Mouse (Mus musculus) forebrain, embryonic 10.5 days (tissue): ENCODE results near the gene Bub1b. TPM values are rescaled to one million over a fixed set of nuclear protein-coding genes. Genes with fewer than 3 reads are reported as not detected.
A peak's percentile ranks its signal among the peaks of the same experiment; 100 is the strongest.

Experiments
- DNase-seq: peaks from one replicate; pipeline ENCODE4 v3.0.0-alpha.2; 2017; ENCODE audit warnings: low spot score; ENCODE audit errors: extremely low spot score
- H3K27ac ChIP-seq: fragments of 300-500 bp; sonication (generic); 2 replicates; pipeline ENCODE4 v1.5.1; 2016; ENCODE audit warnings: mild to moderate bottlenecking
- H3K27me3 ChIP-seq: fragments of 300-500 bp; sonication (generic); 2 replicates; pipeline ENCODE4 v1.6.1; 2016; ENCODE audit warnings: mild to moderate bottlenecking; ENCODE audit not compliant: poor library complexity, severe bottlenecking
- H3K36me3 ChIP-seq: fragments of 300-500 bp; sonication (generic); replicated peaks from 2 replicates; pipeline ENCODE4 v1.6.1; 2016; ENCODE audit warnings: mild to moderate bottlenecking, moderate library complexity
- H3K4me1 ChIP-seq: fragments of 300-500 bp; sonication (generic); 2 replicates; pipeline ENCODE4 v1.6.1; 2016
- H3K4me3 ChIP-seq: fragments of 300-500 bp; sonication (generic); 2 replicates; pipeline ENCODE4 v1.5.1; 2016; ENCODE audit warnings: mild to moderate bottlenecking, moderate library complexity
- H3K9me3 ChIP-seq: fragments of 300-500 bp; sonication (generic); 2 replicates; pipeline ENCODE4 v1.6.1; 2016; ENCODE audit warnings: mild to moderate bottlenecking, moderate library complexity
- WGBS: fragments of 180-500 bp; shearing (Covaris S2); methylation state at CpG from one replicate; pipeline ENCODE4 v1.1.7; 2016; 5-methylcytosine and 5-hydroxymethylcytosine counted together
- polyA plus RNA-seq: library from polyadenylated mRNA; unstranded; fragments of >200 nt; fragmentation: Nextera tagmentation; extraction: Ambion mirVana; gene quantifications from 2 replicates; pipeline ENCODE4 v1.2.1, GENCODE M21; 2016

Bub1b gene
- polyA plus RNA-seq, 1 experiment from 2014 or later = 168 TPM

DNA sequence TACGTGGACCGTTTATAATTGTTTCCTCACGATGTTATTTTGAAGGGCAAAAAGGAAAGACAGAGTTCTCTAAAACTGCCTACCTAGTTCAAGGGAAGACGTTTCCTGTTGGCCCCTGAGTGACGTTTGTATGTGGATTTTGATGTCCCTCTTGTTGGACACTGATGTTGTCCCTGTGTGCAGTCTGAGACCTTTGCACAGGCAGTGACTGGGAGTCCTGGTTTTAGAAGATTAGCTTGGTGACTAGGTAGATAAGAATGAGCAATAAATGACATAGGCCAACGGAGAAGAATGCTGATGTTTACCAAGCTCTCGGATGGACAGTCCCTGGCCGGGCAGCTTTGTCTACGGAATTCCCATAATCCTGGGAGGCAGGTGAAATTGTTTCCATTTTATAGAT lies 63.9 kb downstream of the Bub1b start:
- Histone ChIP-seq H3K4me3 (no peak overlapping the region), H3K27ac (no peak overlapping the region), H3K4me1 (peaks cover 49% of the 10 kb centered on the region), H3K9me3 (no peaks in the 10 kb centered on the region), H3K27me3 (peaks cover 63% of the 10 kb centered on the region), H3K36me3 (no peaks in the 10 kb centered on the region)
- DNase-seq = no peak
- WGBS = 85% methylated on average over 9 of the region's 9 CpGs

DNA sequence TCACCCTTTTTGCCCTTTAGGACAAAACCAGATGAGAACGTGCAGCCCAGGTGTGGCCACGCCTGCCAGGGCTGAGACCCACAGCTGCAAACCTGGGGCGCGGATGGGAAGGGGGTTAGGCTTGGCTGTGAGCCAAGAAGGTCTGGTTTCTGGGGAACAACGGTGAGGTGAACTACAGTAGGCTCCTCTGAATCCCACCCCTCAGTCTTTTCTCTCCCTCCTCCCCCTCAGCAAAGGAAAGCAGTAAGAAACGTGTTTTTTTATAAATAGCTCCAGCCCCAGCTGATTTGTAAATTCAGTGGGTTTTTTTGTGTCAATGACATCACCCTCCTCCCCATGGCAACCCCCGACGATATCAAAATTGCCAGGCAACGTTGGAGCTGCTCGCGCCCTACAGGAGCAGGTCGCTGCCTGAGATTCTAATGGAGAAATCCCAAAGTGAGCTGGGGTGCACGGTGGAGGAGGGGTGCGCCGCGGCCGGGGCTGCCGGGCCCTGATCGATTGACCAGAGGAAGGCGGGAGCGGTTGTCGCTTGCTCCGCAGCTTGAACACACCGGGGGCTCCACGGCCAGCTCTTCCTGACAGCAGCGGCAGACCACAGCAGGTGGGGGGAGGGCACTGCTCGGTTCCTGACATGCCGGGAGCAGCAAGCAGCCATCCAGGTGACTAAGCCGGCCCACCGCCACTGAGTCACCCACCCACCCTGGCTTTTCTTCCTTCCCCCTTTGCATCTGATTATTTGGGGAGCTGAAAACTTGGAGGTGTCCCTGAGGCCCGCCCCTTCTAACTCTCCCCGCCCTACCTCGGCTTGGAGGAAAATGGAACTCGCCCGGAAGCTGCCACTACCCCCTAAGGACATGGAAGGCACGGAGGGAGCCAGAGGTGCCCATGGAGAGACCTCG lies 65.1 kb downstream of the Bub1b start, which contains the start of gene Pak6:
Pak6 (plus strand) TSS at position 402 of the 902 bp plus-strand sequence.
- Histone ChIP-seq H3K27me3 (peaks cover 63% of the 10 kb centered on the region), H3K36me3 (no peaks in the 10 kb centered on the region), H3K4me3 (peak within 1 kb of the TSS; percentile 58), H3K4me1 (peaks cover 41% of the 10 kb centered on the region), H3K9me3 (no peaks in the 10 kb centered on the region), H3K27ac (peak within 1 kb of the TSS; percentile 75)
- WGBS = 2% methylated on average over 37 of the region's 37 CpGs
- peak; percentile 33 for DNase-seq

DNA sequence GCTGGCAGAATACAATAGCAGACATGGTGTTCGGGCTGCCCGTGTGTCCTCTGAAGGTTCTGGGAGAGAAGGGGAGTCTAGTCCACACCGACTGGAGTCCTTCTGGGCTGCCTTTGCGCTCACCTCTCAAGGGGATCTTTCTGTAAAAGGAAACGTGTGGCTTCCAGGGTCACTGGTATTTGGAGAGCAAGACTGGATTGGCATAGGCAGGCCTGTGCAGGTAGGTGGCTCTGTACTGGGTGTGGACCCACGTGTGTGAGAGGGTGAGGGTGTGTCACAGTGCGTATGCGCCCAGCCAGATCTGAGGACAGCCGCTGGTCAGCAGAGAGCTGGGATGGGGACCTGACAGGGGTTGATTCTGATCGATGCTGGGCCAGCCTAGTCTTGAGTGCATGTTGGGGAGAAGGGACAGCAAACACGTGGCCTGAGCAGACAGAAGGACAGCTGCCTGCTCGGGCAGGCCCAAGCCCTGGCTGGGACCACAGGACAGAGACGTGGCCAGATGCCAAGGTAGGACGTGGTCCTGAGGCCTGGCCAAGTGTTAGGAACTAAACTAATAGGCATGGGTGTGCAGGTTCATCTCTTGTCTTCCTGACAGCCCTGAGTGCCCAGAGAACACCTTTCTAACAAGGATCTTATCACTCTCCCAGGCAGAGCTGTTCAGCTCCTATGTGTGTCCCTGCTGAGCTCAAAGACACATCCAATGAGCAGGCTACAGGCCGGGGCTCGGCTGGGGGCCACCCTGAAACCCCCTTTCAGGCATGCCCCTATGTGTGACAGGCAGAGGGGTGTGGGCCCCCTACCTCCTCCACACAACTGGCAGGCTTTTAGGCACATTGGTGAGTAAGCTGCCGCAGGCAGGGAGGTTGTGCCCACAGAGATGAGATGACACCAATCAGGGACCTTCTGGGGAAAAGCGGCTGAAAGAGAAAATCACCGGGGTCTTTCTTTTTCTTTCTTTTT lies 66.1 kb downstream of the Bub1b start:
- peak overlapping the region; percentile 75; the same call in 1 of the 2 replicates for H3K27ac ChIP-seq
- H3K9me3 ChIP-seq = no peaks in the 10 kb centered on the region
- H3K4me3 ChIP-seq = peak overlapping the region; percentile 58
- peaks cover 63% of the 10 kb centered on the region for H3K27me3 ChIP-seq
- 49% methylated on average over 19 of the region's 19 CpGs for WGBS
- H3K4me1 ChIP-seq = peaks cover 36% of the 10 kb centered on the region
- DNase-seq = peak; percentile 21
- no peaks in the 10 kb centered on the region for H3K36me3 ChIP-seq

DNA sequence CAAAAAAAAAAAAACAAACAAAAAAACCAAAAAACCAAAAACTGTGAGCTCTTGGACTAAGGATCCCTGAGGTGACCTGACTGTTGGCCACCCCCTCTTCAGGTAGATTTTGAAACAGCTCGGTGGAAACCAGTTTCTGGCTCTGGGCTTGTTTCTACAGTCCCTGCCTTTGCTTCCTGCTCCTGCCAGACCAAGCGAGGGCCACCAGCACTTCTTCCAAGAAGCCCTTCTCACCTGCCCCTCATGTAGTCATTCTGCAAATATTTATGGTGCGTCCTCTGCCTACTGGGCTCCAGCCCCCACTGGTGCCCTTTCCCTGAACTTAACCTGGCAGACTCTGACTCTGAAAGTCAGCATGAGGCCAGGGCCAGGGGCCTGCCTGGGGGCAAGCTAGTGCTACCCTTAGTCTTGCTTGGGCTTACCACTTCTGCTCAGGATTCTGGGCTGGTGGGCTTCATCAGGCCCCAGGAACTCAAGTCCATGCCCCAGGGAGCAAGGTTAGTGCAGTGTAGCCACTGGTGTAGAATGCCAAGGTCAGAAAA lies 67.0 kb downstream of the Bub1b start:
- 63% methylated on average over 3 of the region's 3 CpGs for WGBS
- Histone ChIP-seq H3K4me3 (no peak overlapping the region), H3K36me3 (no peaks in the 10 kb centered on the region), H3K4me1 (peaks cover 34% of the 10 kb centered on the region), H3K9me3 (no peaks in the 10 kb centered on the region), H3K27ac (no peak overlapping the region), H3K27me3 (peaks cover 70% of the 10 kb centered on the region)
- DNase-seq = no peak

DNA sequence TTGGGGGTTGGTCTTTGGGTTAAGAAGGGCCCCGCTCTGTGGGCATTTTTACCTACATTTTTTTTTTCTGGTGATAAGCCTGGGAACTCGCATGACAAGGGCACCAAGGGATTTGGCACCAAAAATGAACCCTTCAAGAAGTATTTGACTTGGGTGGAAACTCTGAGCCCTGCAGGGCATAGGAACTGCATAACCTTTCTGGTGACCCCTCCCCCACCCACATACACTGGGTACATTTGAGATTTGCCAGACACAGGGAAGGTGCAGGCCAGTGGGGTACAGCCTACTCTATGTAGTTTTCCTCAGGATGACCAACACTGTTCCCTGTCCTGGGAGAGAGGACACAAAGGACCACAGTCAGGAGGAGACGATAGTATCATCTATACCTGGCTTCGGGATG lies 67.6 kb downstream of the Bub1b start:
- DNase-seq = no peak

DNA sequence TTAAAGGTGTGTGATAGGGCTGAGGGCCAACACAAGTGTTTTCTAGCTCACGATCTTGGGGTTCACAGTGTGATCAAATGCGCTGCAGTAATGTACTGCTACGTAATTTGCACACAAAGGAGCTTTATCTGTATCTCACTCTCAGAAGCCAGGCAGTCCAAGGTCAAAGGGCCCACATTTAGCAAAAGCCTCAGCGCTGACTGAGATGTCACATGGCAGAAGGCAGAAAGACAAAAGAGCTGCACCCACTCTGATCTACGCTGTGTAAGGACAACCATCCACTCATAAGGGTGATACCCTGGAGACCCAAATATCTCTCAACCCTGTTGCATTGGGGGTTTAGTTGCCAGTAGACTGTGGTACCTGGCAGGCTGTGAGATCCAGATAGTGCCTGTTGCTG lies 69.2 kb downstream of the Bub1b start:
- Histone ChIP-seq H3K27me3 (peaks cover 76% of the 10 kb centered on the region), H3K4me3 (no peak overlapping the region), H3K36me3 (no peaks in the 10 kb centered on the region), H3K9me3 (no peaks in the 10 kb centered on the region), H3K27ac (no peak overlapping the region), H3K4me1 (peaks cover 31% of the 10 kb centered on the region)
- 89% methylated on average over 5 of the region's 5 CpGs for WGBS
- DNase-seq = no peak

More for the DNA sequence above, 67.6 kb downstream of the Bub1b start:
- H3K4me1 ChIP-seq = peaks cover 31% of the 10 kb centered on the region
- H3K36me3 ChIP-seq = no peaks in the 10 kb centered on the region
- H3K27ac ChIP-seq = no peak overlapping the region
- no peaks in the 10 kb centered on the region for H3K9me3 ChIP-seq
- no peak overlapping the region for H3K4me3 ChIP-seq
- H3K27me3 ChIP-seq = peaks cover 73% of the 10 kb centered on the region
- 86% methylated on average over 4 of the region's 4 CpGs for WGBS

DNA sequence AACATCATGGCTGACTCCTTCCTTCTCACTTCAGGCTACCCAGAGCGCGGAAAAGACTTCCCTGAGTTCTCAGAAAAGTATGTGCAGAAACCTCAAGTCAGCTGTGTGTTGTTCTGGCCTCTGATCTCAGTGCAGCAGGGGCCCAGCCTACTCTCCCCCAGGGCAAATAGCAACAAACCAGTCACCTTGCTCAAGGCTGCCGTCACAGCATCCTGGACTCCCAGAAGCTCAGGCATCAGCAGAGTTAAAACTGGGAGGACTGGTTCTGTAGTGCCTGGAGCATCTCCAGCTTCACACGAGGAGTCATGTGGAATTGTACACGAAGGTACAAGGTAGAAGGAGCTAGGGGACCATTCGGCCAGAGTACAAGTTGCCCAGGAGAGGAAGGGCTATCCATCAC lies 71.2 kb downstream of the Bub1b start:
- Histone ChIP-seq H3K9me3 (no peaks in the 10 kb centered on the region), H3K4me3 (no peak overlapping the region), H3K27ac (no peak overlapping the region), H3K27me3 (peaks cover 76% of the 10 kb centered on the region), H3K36me3 (no peaks in the 10 kb centered on the region), H3K4me1 (peaks cover 23% of the 10 kb centered on the region)
- no peak for DNase-seq
- 64% methylated on average over 6 of the region's 6 CpGs for WGBS

DNA sequence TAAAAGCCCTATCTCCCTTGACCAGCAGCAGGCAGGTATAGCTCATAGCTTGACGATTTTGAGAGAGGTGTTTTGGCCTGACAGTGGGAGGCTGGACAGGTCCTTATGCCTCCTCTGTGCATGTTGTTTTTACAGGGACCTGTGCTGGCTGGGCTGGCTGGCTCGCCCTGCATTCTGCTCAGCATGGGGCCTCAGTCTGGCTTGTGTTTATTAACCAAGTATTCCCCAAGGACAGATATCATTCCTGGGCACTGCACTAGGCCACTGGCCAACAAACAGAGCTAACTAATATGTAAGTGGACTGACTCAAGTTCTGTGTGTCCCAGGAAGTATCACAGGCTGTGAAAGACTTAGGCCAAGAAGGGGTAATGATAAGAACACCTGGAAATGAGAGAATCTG lies 71.8 kb downstream of the Bub1b start:
- peaks cover 27% of the 10 kb centered on the region for H3K4me1 ChIP-seq
- H3K9me3 ChIP-seq = no peaks in the 10 kb centered on the region
- DNase-seq = no peak
- peaks cover 76% of the 10 kb centered on the region for H3K27me3 ChIP-seq
- WGBS = 48% methylated on average over 2 of the region's 2 CpGs
- H3K27ac ChIP-seq = no peak overlapping the region
- H3K36me3 ChIP-seq = no peaks in the 10 kb centered on the region
- H3K4me3 ChIP-seq = no peak overlapping the region

DNA sequence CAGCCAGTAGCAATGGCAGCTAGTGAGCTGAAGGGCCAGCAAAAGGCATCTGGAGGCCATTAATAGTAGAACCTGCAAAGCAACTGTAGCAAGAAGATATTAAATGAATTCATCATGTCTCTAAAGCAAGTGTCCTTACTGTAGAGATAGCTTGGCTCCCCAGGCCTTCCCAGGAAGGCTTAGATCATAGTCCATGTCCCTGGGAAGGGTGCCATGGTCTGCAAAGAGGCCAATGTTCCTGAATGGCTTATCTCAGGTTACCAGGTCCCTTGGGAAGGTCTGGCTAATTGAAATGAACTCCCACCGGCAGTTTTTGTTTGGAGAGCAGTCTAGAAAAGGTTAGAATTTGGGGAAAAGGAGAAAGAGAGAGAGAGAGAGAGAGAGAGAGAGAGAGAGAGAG lies 73.7 kb downstream of the Bub1b start:
- no peak overlapping the region for H3K4me3 ChIP-seq
- H3K27me3 ChIP-seq = peaks cover 77% of the 10 kb centered on the region
- no peak overlapping the region for H3K27ac ChIP-seq
- no peaks in the 10 kb centered on the region for H3K36me3 ChIP-seq
- no peak for DNase-seq
- H3K4me1 ChIP-seq = peaks cover 32% of the 10 kb centered on the region
- 81% methylated on average over 1 of the region's 1 CpGs for WGBS
- H3K9me3 ChIP-seq = no peaks in the 10 kb centered on the region

DNA sequence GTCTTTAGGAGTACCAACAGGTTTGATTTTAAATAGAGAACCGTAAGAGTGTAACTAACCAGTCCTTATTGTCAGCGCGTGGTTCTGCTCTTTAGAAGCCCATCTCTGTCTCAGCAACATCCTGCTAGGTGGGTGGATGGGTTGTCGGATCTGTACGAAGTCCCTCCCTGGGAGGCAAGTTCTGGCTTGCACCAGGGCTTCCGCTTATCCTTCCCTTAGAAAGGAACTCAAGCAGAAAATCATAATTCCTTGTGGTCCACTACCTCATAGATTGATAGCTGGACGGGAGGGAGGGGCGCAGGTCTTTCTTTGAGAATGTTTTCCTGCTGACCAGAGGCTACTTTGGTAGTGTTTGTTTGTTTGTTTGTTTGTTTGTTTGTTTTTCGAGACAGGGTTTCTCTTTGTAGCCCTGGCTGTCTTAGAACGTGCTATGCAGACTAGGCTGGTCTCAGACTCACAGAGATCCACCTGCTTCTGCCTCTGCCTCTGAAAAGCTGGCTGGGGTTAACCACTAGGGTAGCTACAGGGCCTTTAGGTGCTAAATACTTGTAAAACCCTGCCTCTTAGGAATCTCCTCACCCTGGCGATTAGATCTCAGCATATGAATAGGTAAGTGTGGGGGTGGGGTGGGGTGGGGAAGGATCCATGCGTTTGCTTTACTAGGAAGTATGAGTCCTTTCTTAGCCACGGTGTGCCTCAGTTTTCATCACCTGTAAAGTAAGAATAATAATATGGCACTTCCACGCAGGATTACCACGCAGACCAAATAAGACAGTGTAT lies 75.9 kb downstream of the Bub1b start:
- H3K4me1 ChIP-seq = peaks cover 43% of the 10 kb centered on the region
- no peak overlapping the region for H3K27ac ChIP-seq
- H3K9me3 ChIP-seq = no peaks in the 10 kb centered on the region
- no peaks in the 10 kb centered on the region for H3K36me3 ChIP-seq
- no peak overlapping the region for H3K4me3 ChIP-seq
- H3K27me3 ChIP-seq = peaks cover 95% of the 10 kb centered on the region
- DNase-seq = no peak
- WGBS = 22% methylated on average over 15 of the region's 15 CpGs

DNA sequence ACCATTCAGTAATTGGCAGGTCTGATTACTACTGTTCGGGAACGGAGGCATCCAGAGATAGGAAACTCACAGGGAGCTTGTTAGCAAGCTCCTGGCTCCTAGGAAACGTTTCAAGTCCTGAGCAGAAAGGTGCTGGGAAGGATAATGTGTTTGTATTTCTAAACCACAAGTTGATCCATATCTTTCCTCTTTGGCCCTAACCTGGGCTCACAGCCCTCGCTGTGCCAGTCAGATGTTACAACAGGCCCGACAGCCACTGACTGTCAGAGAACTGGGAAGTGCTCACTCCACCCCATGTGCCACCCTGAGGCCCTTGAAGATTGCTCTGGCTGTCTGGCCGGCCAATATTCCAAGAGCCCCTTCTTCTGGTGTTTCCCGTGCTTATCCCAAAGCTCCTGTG lies 76.5 kb downstream of the Bub1b start:
- Histone ChIP-seq H3K27me3 (peaks cover 95% of the 10 kb centered on the region), H3K4me3 (no peak overlapping the region), H3K27ac (no peak overlapping the region), H3K4me1 (peaks cover 37% of the 10 kb centered on the region), H3K36me3 (no peaks in the 10 kb centered on the region), H3K9me3 (no peaks in the 10 kb centered on the region)
- 16% methylated on average over 7 of the region's 7 CpGs for WGBS
- DNase-seq = no peak
